Comparison of ENCODE assay signal across 8 mouse cellular contexts in the genomic region with DNA sequence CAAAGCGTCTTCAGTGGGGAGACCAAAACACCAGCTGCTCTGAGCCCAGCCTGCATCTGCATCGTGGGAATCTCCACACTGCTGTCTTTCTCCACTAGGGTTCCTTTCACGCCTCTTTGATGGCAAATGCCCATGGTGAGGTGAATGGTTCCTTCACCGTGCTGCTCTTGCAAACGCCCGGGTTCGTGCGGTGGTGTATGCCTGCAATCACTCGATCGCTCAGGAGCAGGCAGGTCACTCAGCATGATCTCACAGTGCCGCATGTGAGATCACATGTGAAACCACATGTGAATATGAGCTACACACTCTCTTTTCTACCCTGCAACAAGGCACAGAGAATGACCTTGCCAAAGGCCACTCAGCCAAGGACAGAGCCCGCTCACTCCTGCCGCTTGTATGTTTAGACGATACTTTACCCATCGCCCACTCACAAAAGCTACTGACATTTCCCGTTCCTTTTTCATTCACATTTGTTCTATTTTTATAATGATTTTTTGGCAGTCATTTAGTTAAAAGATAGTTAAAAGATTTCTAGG.
"Had no signal": no experiment of that assay in that cellular context is flagged by ENCODE, and none has a peak within 500 bp of the region (broad histone marks: within the 10 kb centered on the region; RNA-seq: fewer than 3 reads in every experiment).

No protein-coding gene starts in this region.

- DNase-seq: kidney, postnatal 14 days; right cerebral cortex, adult 18-20 months; right cerebral cortex, postnatal 25 days; thymus, postnatal 36 days had no signal

- H3K27ac ChIP-seq: limb, embryonic 12.5 days; lung, embryonic 15.5 days; midbrain, embryonic 12.5 days; neural tube, embryonic 13.5 days had no signal

- H3K4me3 ChIP-seq: limb, embryonic 12.5 days; lung, embryonic 15.5 days; midbrain, embryonic 12.5 days; neural tube, embryonic 13.5 days had no signal
